Mouse (Mus musculus) testis, adult 2 months (tissue): ENCODE data around the gene Pex14. TPM values are rescaled to one million over a fixed set of nuclear protein-coding genes. Genes with fewer than 3 reads are reported as not detected.

Source experiments
- H3K27ac ChIP-seq: fragments of 200-500 bp; 2 replicates; pipeline ENCODE4 v1.5.1; 2012; ENCODE audit warnings: low read depth, low read length; ENCODE audit not compliant: control insufficient read depth, insufficient read depth
- H3K27me3 ChIP-seq: fragments of 200-500 bp; 2 replicates; pipeline ENCODE4 v1.6.1; 2012; ENCODE audit warnings: mild to moderate bottlenecking, low read length, moderate library complexity; ENCODE audit not compliant: control insufficient read depth, insufficient read depth
- H3K36me3 ChIP-seq: fragments of 200-500 bp; 2 replicates; pipeline ENCODE4 v1.6.1; 2012; ENCODE audit warnings: mild to moderate bottlenecking, low read length; ENCODE audit not compliant: control insufficient read depth, insufficient read depth
- H3K4me1 ChIP-seq: fragments of 200-500 bp; 2 replicates; pipeline ENCODE4 v1.6.1; 2012; ENCODE audit warnings: low read length; ENCODE audit not compliant: control insufficient read depth, insufficient read depth
- H3K4me3 ChIP-seq: fragments of 200-500 bp; 2 replicates; pipeline ENCODE4 v1.5.1; 2012; ENCODE audit warnings: low read depth, mild to moderate bottlenecking, low read length, moderate library complexity, mixed read lengths; ENCODE audit not compliant: control insufficient read depth
- CTCF ChIP-seq: fragments of 200-500 bp; IDR thresholded peaks from 2 replicates; pipeline ENCODE4 v1.5.1; 2012; ENCODE audit warnings: low read depth, mild to moderate bottlenecking, inconsistent platforms, low read length, moderate library complexity; ENCODE audit not compliant: control insufficient read depth, insufficient read depth, insufficient replicate concordance
- POLR2A ChIP-seq: fragments of 200-500 bp; IDR thresholded peaks from 2 replicates; pipeline ENCODE4 v1.6.1; 2012; ENCODE audit warnings: low read depth, mild to moderate bottlenecking, inconsistent platforms, low read length, moderate library complexity; ENCODE audit not compliant: control insufficient read depth
- polyA plus RNA-seq: library from polyadenylated mRNA; depleted of rRNA; stranded (reverse); fragments of >200 nt; gene quantifications from 2 replicates; pipeline ENCODE4 v1.2.3, GENCODE M21; 2012

Pex14 gene
- polyA plus RNA-seq, 1 experiment: 22.9 TPM

DNA sequence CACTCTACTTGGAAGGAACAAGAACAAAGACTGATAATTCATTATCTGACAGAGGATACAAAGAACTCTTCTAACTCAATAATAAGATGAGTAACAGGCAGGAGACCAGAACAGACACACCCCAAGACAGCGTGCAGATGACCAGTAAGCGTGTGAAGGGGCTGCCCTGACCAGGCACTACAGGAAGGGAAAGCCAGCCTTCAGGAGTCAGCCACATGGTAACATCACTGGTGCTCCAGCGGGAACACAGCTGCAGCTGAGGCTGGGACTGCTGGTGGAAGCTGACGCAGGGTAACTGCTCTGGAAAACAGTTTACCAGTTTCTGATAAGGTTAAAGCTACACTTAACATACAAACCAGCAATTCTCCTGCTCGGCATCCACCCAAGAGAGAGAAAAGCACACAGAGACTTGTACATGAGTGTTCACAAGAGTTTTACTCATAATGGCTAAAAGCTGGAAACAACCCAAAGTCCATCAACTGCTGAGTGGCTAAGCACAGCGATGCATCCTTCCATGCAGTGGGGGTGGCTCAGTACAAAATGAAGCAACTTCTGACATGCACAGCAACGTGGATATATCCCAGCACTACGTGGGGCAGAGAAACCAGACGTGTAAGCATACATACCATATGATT, 121.3 kb downstream of the Pex14 start:
- TF ChIP-seq POLR2A: no peak
- no peak for TF ChIP-seq CTCF
- Histone ChIP-seq H3K4me1 (no peaks in the 10 kb centered on the region), H3K27ac (no peak overlapping the region)

DNA sequence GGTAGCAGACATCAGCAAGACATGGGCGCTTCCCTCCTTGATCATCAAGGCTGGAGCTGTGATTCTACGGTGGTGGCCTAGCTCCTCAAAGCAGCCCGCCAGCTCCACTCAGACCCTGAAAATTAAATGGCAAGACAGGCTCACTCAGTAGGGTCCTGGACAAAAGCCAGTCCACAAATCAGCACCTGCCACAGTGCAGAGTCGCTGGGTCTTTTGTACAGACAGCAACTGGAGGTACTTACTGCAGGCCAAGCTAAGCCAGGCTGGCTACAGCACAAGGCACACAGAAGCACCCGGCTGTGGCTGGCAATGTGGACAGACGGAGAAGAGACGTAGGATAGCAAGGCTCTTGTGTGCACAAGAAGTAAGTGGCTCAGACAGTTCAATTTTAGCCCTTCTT, 124.8 kb downstream of the Pex14 start:
- Histone ChIP-seq H3K27me3 (no peaks in the 10 kb centered on the region), H3K4me3 (no peak overlapping the region), H3K36me3 (no peaks in the 10 kb centered on the region; the same call in 1 of the 2 replicates), H3K27ac (no peak overlapping the region), H3K4me1 (peaks cover 4% of the 10 kb centered on the region; the same call in 1 of the 2 replicates)
- TF ChIP-seq CTCF: no peak
- no peak for TF ChIP-seq POLR2A

More for the DNA sequence above, 121.3 kb downstream of the Pex14 start:
- no peak overlapping the region for H3K4me3 ChIP-seq
- no peaks in the 10 kb centered on the region for H3K36me3 ChIP-seq
- no peaks in the 10 kb centered on the region for H3K27me3 ChIP-seq

DNA sequence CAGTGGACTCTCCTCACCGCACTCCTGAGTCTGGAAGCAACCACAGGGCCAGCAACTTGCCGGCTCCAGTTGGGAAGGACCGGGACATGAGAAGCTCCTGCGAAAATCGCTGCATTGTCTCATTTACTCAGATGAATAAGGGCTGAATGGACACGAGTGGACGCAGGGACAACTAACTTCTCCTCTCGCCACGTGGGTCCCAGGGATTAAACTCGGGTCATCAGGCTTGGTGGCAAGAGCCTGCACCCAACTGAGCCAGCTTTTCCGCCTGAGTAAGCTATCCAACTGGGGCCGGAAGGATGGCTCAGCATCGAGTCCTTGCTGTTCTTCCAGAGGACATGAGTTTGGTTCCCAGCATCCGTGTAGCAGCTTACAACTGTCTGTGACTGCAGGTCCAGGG, 126.3 kb downstream of the Pex14 start:
- H3K27ac ChIP-seq: no peak overlapping the region
- H3K36me3 ChIP-seq: no peaks in the 10 kb centered on the region; the same call in 1 of the 2 replicates
- no peak overlapping the region for H3K4me3 ChIP-seq
- no peaks in the 10 kb centered on the region for H3K27me3 ChIP-seq
- TF ChIP-seq CTCF (no peak), POLR2A (no peak)
- H3K4me1 ChIP-seq: peaks cover 4% of the 10 kb centered on the region; the same call in 1 of the 2 replicates

DNA sequence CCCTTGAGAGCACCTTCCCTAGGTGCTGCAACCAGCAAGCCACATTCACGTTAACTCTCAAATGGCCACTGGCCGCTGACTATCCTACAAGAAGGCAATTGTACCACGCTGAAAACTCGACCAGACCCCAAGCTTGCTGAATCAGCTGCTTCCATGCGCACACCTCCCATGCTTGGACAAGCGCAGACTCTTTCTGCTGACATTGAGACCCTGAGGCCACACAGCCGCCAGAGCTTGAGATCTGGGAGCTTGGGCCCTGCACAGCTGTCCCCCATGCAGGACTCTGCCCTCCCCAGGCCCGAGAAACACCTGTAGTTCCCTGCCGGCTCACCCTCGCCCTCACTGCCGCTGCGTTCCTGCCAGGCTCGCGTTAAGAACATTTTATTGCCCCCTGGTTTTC, 127.0 kb downstream of the Pex14 start:
- no peak for TF ChIP-seq CTCF
- TF ChIP-seq POLR2A: no peak
- Histone ChIP-seq H3K27ac (no peak overlapping the region), H3K27me3 (no peaks in the 10 kb centered on the region), H3K36me3 (no peaks in the 10 kb centered on the region; the same call in 1 of the 2 replicates), H3K4me1 (peaks cover 4% of the 10 kb centered on the region; the same call in 1 of the 2 replicates), H3K4me3 (no peak overlapping the region)

DNA sequence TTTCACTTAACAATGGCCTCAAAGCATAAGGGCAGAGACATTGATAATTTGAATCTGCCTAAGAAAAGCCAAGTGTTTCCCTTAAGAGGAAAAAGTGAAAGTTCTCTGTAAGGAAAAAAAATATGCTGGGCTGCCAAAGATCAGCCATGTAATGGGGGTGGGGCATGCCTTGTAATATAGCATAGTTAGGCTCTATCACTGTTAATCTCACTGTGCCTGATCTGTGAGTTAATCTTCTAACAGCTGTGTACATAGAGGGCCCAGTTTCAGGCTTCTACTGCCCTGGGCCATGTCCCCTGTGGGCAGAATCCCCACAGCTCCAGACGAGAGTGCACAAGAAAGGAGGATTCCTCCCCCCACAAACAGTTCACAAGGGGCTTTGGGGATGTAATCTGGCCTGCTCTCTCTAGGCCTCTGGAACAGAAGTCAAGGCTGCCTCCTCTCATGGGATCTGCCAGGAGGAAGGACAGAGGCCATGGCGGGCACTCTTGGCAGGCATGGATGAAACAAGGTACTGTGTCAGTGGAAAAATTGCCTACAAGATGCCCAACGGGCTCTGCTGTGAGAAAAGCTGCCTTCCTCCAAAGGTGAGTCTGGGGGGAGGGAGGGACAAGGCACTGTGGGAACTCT, 127.9 kb downstream of the Pex14 start:
- no peaks in the 10 kb centered on the region; the same call in 1 of the 2 replicates for H3K36me3 ChIP-seq
- H3K27me3 ChIP-seq: no peaks in the 10 kb centered on the region
- no peak overlapping the region for H3K4me3 ChIP-seq
- peaks cover 4% of the 10 kb centered on the region; the same call in 1 of the 2 replicates for H3K4me1 ChIP-seq
- H3K27ac ChIP-seq: no peak overlapping the region
- TF ChIP-seq POLR2A: no peak
- TF ChIP-seq CTCF: no peak

DNA sequence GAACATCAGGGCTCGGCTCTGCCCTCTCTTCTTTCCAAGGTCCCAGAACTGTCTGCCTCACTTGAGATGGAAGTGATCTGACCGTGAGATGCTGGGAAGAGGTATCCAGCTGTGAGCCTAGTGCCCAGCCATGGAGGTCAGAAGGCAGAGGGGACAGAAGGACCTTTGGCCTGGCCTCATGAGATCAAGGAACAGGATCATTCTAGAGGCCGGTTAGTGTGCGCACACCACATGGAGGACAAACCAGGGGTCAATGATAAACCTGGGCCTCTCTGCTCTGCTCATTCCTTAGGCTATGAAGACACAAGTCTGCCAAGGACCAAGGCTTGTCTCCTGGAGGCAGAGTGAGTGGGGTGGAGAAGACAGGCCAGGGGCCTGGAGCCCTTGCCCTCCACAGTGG, 128.9 kb downstream of the Pex14 start:
- H3K27me3 ChIP-seq: no peaks in the 10 kb centered on the region
- H3K4me1 ChIP-seq: peaks cover 4% of the 10 kb centered on the region; the same call in 1 of the 2 replicates
- H3K27ac ChIP-seq: no peak overlapping the region
- no peak overlapping the region for H3K4me3 ChIP-seq
- TF ChIP-seq CTCF: no peak
- no peak for TF ChIP-seq POLR2A
- no peaks in the 10 kb centered on the region; the same call in 1 of the 2 replicates for H3K36me3 ChIP-seq

DNA sequence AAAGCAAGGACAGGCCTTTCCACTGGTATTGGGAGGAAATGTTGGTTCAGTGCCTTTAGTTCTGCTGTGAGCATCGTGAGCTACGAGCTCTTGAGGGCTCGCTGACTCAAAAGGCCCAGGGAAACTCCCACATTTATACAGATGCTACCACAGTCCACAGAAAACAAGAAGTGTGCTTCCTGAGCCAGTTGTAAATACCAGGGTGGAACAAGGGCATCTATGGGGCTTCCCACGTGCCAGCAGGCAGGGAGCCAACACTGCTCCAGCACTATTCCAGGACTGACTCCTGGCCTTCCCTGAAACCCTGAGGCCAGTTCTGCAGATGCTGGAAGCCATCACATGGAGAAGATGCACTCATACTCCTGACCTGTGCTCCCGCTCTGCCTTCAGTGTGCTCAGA, 130.1 kb downstream of the Pex14 start:
- Histone ChIP-seq H3K4me3 (no peak overlapping the region), H3K36me3 (no peaks in the 10 kb centered on the region; the same call in 1 of the 2 replicates), H3K4me1 (peaks cover 4% of the 10 kb centered on the region; the same call in 1 of the 2 replicates), H3K27ac (no peak overlapping the region), H3K27me3 (no peaks in the 10 kb centered on the region)
- TF ChIP-seq CTCF (no peak), POLR2A (no peak)
